10 mouse cellular contexts compared by ENCODE assay signal in genomic region chr11:55397441-55397840, GRCm38 (mm10). TPM values are rescaled to one million over a fixed set of nuclear protein-coding genes. Genes with fewer than 3 reads are reported as not detected.
DNase-seq lines count a peak whose midpoint lies in the region; ATAC-seq lines count a peak whose summit lies in the region.
"Had no signal": no experiment of that assay in that cellular context is flagged by ENCODE, and none has a peak within 500 bp of the region (broad histone marks: within the 10 kb centered on the region; RNA-seq: fewer than 3 reads in every experiment).

No protein-coding gene starts in this region.

- no peaks in the 10 kb centered on the region for H3K27me3 ChIP-seq in heart, embryonic 10.5 days (ENCODE audit: insufficient read depth, poor library complexity, severe bottlenecking)
- no peaks in the 10 kb centered on the region for H3K27me3 ChIP-seq in heart, embryonic 12.5 days (replicated peaks)
- H3K27me3 ChIP-seq in stomach, embryonic 15.5 days (replicated peaks): no peaks in the 10 kb centered on the region

- H3K9ac ChIP-seq in heart, embryonic 12.5 days: no peak overlapping the region
- no peak overlapping the region for H3K9ac ChIP-seq in stomach, embryonic 15.5 days

- H3K36me3 ChIP-seq in heart, embryonic 10.5 days: peaks cover 80% of the 10 kb centered on the region
- H3K36me3 ChIP-seq in heart, embryonic 12.5 days: peaks cover 79% of the 10 kb centered on the region
- H3K36me3 ChIP-seq in stomach, embryonic 15.5 days: peaks cover 44% of the 10 kb centered on the region

- H3K4me1 ChIP-seq in heart, embryonic 10.5 days: peaks cover 7% of the 10 kb centered on the region; the same call in 1 of the 2 replicates
- peaks cover 10% of the 10 kb centered on the region; the same call in 1 of the 2 replicates for H3K4me1 ChIP-seq in heart, embryonic 12.5 days (replicated peaks)
- H3K4me1 ChIP-seq in stomach, embryonic 15.5 days: no peaks in the 10 kb centered on the region

- 85% methylated on average over 9 of the region's 9 CpGs for WGBS in heart, embryonic 10.5 days
- 78% methylated on average over 9 of the region's 9 CpGs for WGBS in heart, embryonic 12.5 days
- 81% methylated on average over 9 of the region's 9 CpGs for WGBS in stomach, embryonic 15.5 days

- H3K9me3 ChIP-seq in heart, embryonic 10.5 days: no peaks in the 10 kb centered on the region
- no peaks in the 10 kb centered on the region for H3K9me3 ChIP-seq in heart, embryonic 12.5 days (replicated peaks)
- H3K9me3 ChIP-seq in stomach, embryonic 15.5 days: no peaks in the 10 kb centered on the region

- no peak for ATAC-seq in heart, embryonic 12.5 days (ENCODE audit: insufficient number of reproducible peaks, low FRiP score)
- ATAC-seq in stomach, embryonic 15.5 days (ENCODE audit: insufficient read depth, low FRiP score, low read depth): no peak
- no peak for ATAC-seq in megakaryocyte-erythroid progenitor cell, adult 5-6 weeks (replicated peaks; ENCODE audit: low FRiP score, low TSS enrichment, poor library complexity, severe bottlenecking)

- no peak overlapping the region for H3K4me3 ChIP-seq in heart, embryonic 10.5 days
- H3K4me3 ChIP-seq in heart, embryonic 12.5 days: no peak overlapping the region
- H3K4me3 ChIP-seq in stomach, embryonic 15.5 days (replicated peaks): no peak overlapping the region
- H3K4me3 ChIP-seq: myocyte had no signal

- DNase-seq in heart, adult 18-20 months: peak; percentile 71 to 78
- no peak for DNase-seq in heart, embryonic 10.5 days (ENCODE audit: low spot score)
- peak; percentile 71 for DNase-seq in lung, postnatal 10 days
- DNase-seq in lung, postnatal 36 days: no peak
- DNase-seq in ovary, adult 18-20 months (ENCODE audit: low spot score): no peak
- DNase-seq: thymus, adult 2 months had no signal

- H3K27ac ChIP-seq in heart, embryonic 10.5 days: no peak overlapping the region
- peak overlapping the region; percentile 23; the same call in 1 of the 2 replicates for H3K27ac ChIP-seq in heart, embryonic 12.5 days (ENCODE audit: poor library complexity, severe bottlenecking)
- H3K27ac ChIP-seq in stomach, embryonic 15.5 days: peak overlapping the region; percentile 11; the same call in 1 of the 2 replicates

- H3K4me2 ChIP-seq in heart, embryonic 12.5 days: no peak overlapping the region
- no peak overlapping the region for H3K4me2 ChIP-seq in stomach, embryonic 15.5 days

RNA-seq across cellular contexts. Expression of gene Sparc, which starts 25.5 kb away (rescaled TPM):
- total RNA-seq in heart, adult 18-20 months (2021): 100 to 1,000 TPM; 264 to 308 TPM
- 995 and 1,097 TPM in 2 replicates for polyA plus RNA-seq in heart, embryonic 10.5 days (2016; fragmentation: Nextera tagmentation; extraction: Ambion mirVana)
- polyA plus RNA-seq in heart, embryonic 12.5 days (2016; fragmentation: Nextera tagmentation; extraction: Ambion mirVana): 1,393 and 1,408 TPM in 2 replicates
- 1,683 and 1,927 TPM in 2 replicates for polyA plus RNA-seq in stomach, embryonic 15.5 days (2015; fragmentation: Nextera tagmentation; extraction: Ambion mirVana)
- not detected in 2 replicates for total RNA-seq in megakaryocyte-erythroid progenitor cell, adult 5-6 weeks (2014; fragmentation: Nextera tagmentation)
- not detected in 2 replicates for total RNA-seq in megakaryocyte-erythroid progenitor cell, adult 5-6 weeks (2017)

Comparison
In these comparisons a context has a peak if more than half of its experiments do, and no peak if none do; other contexts are left out.
1. DNase-seq: peak in heart, adult 18-20 months (2 of 2) and lung, postnatal 10 days (single experiment); none in heart, embryonic 10.5 days (single experiment), lung, postnatal 36 days (single experiment) and ovary, adult 18-20 months (single experiment).